Mouse (Mus musculus): ENCODE results near the gene Rnf44.

DNA sequence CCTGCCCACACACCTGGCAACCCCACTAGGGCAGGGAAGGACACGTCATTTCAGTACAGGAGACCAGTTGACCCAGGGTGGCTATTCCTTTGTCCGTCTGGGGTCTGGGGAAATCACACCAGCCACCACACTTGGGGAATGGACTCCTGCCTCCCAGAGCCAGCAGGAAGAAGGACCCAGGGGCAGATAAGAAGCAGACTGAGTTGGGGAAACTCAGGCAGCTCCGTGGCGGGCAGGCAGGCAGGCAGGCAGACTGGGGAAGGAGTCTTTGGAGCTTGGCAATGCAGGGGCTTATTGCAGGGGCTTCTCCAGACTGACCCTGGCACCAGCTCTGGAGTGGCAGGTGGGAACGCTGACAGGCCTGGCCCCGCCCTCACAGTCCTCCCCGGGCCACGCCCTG, 12.4 kb downstream of the Rnf44 start:
- no peak for TF ChIP-seq POLR2A (IDR thresholded peaks at IDR 0.05; ENCODE audit: extremely low read depth, insufficient read depth, low read length)
- TF ChIP-seq CTCF (IDR thresholded peaks at IDR 0.05; ENCODE audit: low read depth, low read length): no peak
